Mouse (Mus musculus) gastrocnemius, adult 2 months (tissue): ENCODE measurements around the gene Rp2. TPM values are rescaled to one million over a fixed set of nuclear protein-coding genes. Genes with fewer than 3 reads are reported as not detected.
A peak's percentile ranks its signal among the peaks of the same experiment; 100 is the strongest.

Experiments
- DNase-seq: peaks from one replicate; pipeline ENCODE4 v3.0.0; 2022
- H3K27ac ChIP-seq: fragments of 200-600 bp; 2 replicates; pipeline ENCODE4 v1.8.1; 2022; ENCODE audit warnings: mild to moderate bottlenecking
- H3K4me3 ChIP-seq: fragments of 200-600 bp; 2 replicates; pipeline ENCODE4 v1.8.1; 2022; ENCODE audit warnings: mild to moderate bottlenecking, moderate library complexity
- CTCF ChIP-seq: fragments of 200-600 bp; IDR thresholded peaks from 2 replicates; pipeline ENCODE4 v1.8.1; 2022; ENCODE audit warnings: antibody characterized with exemption, mild to moderate bottlenecking, moderate library complexity
- intact Hi-C: fragments of 180-260 bp; cut with DNase I; formaldehyde crosslinking; loops from one replicate; pipeline ENCODE4 v1.15.1; 2025
- total RNA-seq, 2 experiments: library from RNA; stranded (reverse); gene quantifications; 2 replicates each; pipeline ENCODE4 v1.2.3; 2021

Rp2 gene
- total RNA-seq, 2 experiments from 2014 or later = 4.7 to 6.2 TPM

DNA sequence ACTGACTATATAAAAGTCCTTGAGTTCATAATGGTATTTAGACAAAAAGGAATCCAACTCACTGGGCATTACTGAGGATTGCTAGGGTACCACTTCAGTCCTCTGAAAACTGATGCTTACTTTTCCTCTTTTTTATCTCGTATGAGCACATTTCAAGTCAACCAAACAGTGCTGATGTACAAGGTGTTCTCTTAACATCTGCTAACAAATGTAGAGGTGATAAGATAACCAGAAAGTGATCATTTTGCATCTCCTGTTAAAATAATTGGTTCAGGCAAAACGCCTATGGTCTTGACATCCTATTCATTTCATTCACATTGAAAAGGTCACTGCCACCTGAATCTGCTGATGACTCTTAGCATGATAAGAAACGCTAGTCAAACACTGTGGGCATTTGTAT is 28.7 kb downstream of the Rp2 start:
- Histone ChIP-seq H3K27ac (no peak overlapping the region), H3K4me3 (no peak overlapping the region)
- no peak for DNase-seq
- intact Hi-C loops = no loop called here
- TF ChIP-seq CTCF = no peak

DNA sequence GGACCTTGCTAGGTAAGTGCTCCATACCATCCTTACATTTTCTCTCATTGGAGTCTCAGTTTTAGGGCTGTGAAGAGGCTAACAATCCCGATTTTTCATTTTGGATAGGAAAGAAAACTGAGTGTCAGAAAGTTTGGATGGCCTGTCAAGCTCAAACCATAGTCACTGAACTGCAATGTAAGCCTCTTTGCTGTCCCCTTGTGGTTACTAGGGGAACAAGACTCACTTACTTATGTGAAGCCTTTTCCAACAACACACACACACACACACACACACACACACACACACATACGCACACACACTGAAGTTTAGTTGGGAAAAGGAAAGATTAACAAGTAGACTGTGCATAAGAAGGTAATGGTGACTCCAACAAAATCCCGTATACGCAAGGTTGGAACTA is 39.8 kb downstream of the Rp2 start:
- intact Hi-C loops = no loop called here
- TF ChIP-seq CTCF = peak; percentile 28
- H3K27ac ChIP-seq = no peak overlapping the region

DNA sequence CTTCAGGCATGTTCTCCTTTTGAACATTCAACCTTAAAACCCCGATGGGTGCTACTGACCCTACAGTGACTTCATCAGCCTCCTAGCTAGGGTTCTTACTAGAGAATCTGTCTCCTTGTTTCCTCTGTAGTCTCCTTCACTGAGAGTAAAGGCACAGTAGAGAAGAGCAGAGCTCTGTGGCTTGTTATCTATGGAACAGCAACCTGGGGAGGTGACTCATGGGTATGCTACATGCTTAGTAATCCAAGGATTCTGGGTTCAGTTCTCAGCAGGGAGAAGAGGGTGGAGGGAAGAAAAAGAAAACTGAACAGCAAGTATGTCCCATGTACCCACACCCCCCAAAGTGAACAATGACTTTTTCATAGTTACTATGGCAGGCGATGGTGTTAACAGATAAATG is 42.6 kb downstream of the Rp2 start:
- intact Hi-C loops = no loop called here

More for the DNA sequence above, 39.8 kb downstream of the Rp2 start:
- H3K4me3 ChIP-seq = no peak overlapping the region
- no peak for DNase-seq

DNA sequence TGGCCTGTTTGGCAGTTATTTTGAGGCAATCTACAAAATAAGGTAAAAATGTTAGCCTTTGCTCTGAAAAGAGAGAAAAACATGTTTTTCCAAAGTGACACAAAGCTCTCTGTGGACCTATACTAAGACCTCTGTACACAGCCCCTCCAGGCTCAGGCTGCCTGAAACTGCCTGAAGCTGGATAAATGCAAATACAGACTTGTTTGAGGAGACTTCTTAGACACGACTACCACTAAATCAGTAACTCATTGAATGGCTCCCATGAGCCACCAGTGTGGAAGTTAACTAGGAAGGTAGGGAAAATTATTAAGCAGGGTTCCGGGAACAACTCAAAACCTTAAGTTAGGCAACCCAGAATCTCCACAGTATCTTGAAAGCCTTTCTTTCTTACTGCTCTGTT is 43.4 kb downstream of the Rp2 start:
- H3K4me3 ChIP-seq = no peak overlapping the region
- no peak for TF ChIP-seq CTCF
- no peak for DNase-seq
- H3K27ac ChIP-seq = no peak overlapping the region
- intact Hi-C loops = no loop called here

More for the DNA sequence above, 42.6 kb downstream of the Rp2 start:
- DNase-seq = no peak
- no peak for TF ChIP-seq CTCF
- H3K27ac ChIP-seq = no peak overlapping the region
- H3K4me3 ChIP-seq = no peak overlapping the region

DNA sequence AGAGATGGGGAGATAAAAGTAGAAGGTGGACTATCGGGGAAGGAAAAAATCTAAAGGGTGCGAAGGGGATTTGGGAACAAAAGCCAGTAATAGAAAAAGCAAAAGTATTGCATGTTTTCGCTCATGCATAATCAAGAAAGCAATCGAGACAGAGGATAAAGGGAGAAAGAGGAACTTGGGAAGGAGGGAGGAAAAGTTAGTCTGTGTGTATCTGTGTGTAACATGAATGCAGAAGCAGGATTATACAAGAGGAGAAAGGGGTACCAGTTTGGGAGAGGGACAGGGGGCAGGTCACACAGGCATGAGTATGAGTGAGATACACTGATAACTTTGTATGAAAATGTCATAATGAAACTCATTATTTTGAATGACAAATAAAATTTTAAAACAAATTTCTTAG is 47.1 kb downstream of the Rp2 start:
- H3K4me3 ChIP-seq = no peak overlapping the region
- no peak for TF ChIP-seq CTCF
- no peak overlapping the region for H3K27ac ChIP-seq
- no peak for DNase-seq
- intact Hi-C loops = no loop called here

DNA sequence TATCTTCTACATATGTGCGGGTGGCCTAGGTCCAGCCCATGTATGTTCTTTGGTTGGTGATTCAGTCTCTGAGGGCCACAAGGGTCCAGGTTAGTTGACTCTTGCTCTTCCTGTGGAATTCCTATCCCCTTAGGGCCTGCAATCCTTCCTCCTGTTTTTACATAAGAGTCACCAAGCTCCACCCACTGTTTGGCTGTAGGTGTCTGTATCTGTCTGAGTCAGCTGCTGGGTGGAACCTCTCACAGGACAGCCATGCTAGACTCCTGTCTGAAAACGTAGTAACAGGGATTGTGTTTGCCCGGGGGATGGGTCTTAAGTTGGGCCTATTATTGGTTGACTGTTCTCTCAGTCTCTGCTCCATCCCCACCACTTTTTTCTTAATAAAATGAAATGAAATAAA is 47.9 kb downstream of the Rp2 start:
- Histone ChIP-seq H3K27ac (no peak overlapping the region), H3K4me3 (no peak overlapping the region)
- TF ChIP-seq CTCF = no peak
- DNase-seq = no peak
- intact Hi-C loops = no loop called here

DNA sequence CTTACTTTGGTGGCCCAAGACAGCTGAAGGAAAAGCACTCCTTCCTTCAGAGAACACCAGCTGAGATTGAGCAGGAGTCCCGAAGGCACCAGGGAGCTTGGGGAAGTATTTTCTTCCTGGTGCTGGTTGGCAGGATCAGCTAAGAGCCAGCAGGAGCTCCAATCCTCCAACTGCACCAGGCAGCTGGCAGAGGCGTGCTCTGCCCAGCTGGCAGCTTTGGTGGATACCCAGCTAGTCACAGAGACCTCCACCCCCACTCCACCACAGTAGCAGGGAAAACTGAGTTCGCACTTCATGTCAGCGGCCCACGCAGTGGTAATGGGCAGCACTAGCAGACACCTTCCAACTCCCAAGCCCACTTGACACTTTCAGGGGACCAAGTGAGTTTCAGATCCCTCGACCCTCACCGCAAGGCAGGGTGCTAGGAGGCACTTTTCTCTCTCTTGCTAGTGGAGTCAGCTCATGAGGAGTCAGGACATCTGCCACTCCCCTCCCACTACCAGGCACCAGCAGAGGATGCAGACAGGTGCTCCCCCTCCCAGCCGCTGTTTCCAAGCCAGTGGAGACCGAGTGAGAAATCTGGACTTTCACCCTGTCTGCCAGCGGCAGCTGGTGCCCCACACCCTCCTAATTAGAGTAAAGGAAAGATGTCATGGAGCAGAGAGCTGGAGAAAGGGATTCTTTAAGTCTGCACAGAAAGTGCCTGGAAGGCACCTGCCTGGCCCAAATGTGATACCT is 50.8 kb downstream of the Rp2 start:
- no peak for DNase-seq
- Histone ChIP-seq H3K4me3 (no peak overlapping the region), H3K27ac (no peak overlapping the region)
- no peak for TF ChIP-seq CTCF
- intact Hi-C loops = no loop called here

DNA sequence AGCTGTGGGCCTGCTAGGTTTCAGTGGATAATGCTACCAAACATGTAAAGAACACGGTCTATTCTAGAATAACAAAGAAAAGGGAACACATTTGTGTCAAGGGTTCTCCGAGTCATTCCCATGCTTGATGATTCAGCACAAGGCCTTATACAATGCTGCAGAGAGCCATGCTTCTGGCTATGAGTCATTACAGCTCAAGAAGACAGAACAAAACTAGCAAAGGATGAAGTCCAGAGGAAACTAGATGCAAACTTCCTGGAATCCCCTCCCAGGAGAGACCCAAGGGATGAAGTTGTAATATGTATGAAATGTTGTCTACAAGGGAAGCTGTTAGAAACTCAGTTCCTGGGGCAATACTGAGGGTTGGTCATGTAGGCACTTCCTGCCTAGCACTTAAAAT is 54.2 kb downstream of the Rp2 start:
- Histone ChIP-seq H3K4me3 (no peak overlapping the region), H3K27ac (no peak overlapping the region)
- no peak for TF ChIP-seq CTCF
- DNase-seq = no peak
- intact Hi-C loops = no loop called here

DNA sequence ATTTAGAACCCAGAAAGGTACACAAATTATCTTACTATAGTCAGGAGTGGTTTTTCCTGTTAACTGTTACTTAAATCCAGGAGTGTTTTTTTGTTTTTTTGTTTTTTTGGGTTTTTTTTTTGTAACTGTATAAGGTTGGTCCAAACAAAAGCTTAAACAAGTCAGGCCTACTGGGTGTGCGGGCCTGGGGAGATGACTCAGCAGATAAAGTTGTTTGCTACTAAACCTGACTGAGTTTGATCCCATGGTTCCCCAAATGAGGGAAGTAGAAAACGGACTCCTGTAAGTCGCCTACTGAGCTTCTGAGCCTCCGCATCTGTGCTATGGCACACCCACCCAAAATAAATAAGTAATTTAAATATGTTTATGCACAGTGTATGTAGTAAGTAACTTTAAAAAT is 55.3 kb downstream of the Rp2 start:
- intact Hi-C loops = no loop called here
- Histone ChIP-seq H3K27ac (no peak overlapping the region), H3K4me3 (no peak overlapping the region)
- TF ChIP-seq CTCF = no peak
- no peak for DNase-seq

DNA sequence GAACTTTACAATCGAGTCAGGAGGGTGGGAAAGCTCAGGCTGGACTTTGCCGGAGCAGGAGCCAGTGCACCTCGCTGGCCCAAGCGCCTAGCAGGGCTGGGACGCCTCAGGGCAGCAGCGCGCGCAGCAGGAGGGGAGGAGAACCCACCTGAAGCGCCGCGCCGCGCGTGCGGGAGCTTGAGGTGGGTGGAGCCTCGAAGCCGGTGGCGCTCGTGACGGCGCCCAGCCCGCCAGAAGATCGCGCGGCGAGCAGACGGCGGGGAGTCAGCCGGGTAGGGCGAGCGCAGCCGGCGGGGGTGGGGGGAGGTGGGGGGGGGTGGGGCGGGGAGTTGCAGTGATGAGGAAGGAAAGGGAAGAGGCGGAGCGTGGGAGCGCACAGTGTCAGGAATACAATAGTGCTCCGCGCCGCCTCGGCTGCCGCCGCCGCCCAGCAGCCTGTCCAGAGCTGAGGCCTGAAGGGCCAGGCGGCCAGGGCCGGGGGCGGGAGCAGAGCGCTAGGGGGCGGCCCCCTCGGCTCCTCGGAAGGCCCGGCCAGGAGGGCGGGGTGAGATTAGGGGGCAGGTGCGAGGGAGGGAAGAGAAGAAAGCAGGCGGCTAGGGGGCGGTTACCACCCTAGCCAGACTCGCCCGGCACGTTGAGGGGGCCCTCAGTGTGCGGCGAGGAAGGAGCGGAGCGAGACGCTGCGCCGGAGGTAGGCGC is 61.0 kb downstream of the Rp2 start, which contains the start of gene Jade3:
Gene Jade3, plus strand, starts transcription at position 549 of the 699 bp plus-strand sequence.
- TF ChIP-seq CTCF = peak; percentile 5; the same call in 1 of the 2 replicates
- H3K27ac ChIP-seq = peak within 1 kb of the TSS; percentile 76
- H3K4me3 ChIP-seq = peak within 1 kb of the TSS; percentile 84
- intact Hi-C loops = loop anchor here (10.0 kb wide), 1 partner anchor 60 kb away; the partner anchor contains the start of gene Rp2
- peak; percentile 81 for DNase-seq

DNA sequence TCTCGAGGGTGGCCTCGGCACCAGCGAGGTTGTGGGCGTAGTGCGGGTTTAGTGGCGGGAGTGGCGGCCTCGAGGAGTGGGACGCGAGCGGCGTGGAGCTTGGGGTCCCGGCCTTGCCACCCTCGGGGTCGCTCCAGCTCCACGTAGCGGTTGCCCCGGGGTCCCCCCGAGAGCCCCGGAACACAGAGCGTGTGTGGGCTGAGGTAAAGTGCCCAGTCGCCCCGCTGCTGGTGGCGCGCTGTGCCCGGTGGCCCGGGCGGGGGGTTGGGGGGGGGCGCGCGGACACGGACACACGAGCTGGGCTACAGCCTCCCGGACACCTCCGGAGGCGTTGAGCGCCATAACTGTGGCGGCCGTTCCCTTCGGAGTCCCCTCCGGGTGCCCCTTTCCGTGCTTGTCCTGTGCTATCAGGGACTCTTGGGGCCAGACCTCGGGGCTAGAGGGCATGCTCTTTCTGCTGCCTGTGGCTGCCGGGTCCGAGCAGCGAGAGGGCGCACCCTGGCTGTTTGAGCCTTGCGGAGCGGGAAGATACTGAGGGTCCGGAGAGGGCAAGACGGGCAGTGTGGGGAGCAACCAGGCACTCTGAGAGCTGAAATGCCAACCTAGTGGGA is 61.7 kb downstream of the Rp2 start:
- DNase-seq = peak; percentile 22
- TF ChIP-seq CTCF = peak; percentile 10; the same call in 1 of the 2 replicates

More for the DNA sequence above, 61.7 kb downstream of the Rp2 start:
- Histone ChIP-seq H3K4me3 (peak overlapping the region; percentile 84), H3K27ac (peak overlapping the region; percentile 76)
- intact Hi-C loops = loop anchor here (10.0 kb wide), 1 partner anchor 61 kb away; the partner anchor contains the start of gene Rp2

Other genes with a start within 250 kb of the Rp2 start
- 10 to 100 TPM in 1 of 2 experiments, 1 to 10 TPM in 1; 8.2 to 11.9 TPM for gene Slc9a7, start 72.7 kb upstream of the Rp2 start, total RNA-seq
- gene Jade3, start 61.2 kb downstream of the Rp2 start, total RNA-seq = under 1 TPM; 0.36 to 0.41 TPM
- gene Rgn, start 185.3 kb downstream of the Rp2 start, total RNA-seq = not detected